ENCODE assay signal across 31 mouse cellular contexts in genomic region chr6:38123471-38124206, GRCm38 (mm10). TPM values are rescaled to one million over a fixed set of nuclear protein-coding genes. Genes with fewer than 3 reads are reported as not detected.
DNase-seq lines count a peak whose midpoint lies in the region; ATAC-seq and TF ChIP-seq lines count a peak whose summit lies in the region.
"Had no signal": no experiment of that assay in that cellular context is flagged by ENCODE, and none has a peak within 500 bp of the region (broad histone marks: within the 10 kb centered on the region; RNA-seq: fewer than 3 reads in every experiment).

No protein-coding gene starts in this region.

- 82% methylated on average over 18 of the region's 18 CpGs for WGBS in heart, embryonic 10.5 days
- 68% methylated on average over 18 of the region's 18 CpGs for WGBS in heart, embryonic 12.5 days
- 79% methylated on average over 18 of the region's 18 CpGs for WGBS in embryonic facial prominence, embryonic 10.5 days
- WGBS in embryonic facial prominence, embryonic 15.5 days: 60% methylated on average over 18 of the region's 18 CpGs
- WGBS in kidney, postnatal 0 days: 56% methylated on average over 18 of the region's 18 CpGs

- peak overlapping the region; percentile 36; the same call in 1 of the 2 replicates for H3K27ac ChIP-seq in heart, embryonic 10.5 days
- H3K27ac ChIP-seq in heart, embryonic 12.5 days (ENCODE audit: poor library complexity, severe bottlenecking): no peak overlapping the region
- H3K27ac ChIP-seq in embryonic facial prominence, embryonic 10.5 days (replicated peaks): 0 out of 2 replicates have a peak overlapping the region, but pooled peaks have one; percentile 3
- peak overlapping the region; percentile 18 for H3K27ac ChIP-seq in embryonic facial prominence, embryonic 15.5 days (replicated peaks)
- peak overlapping the region; percentile 92 for H3K27ac ChIP-seq in kidney, postnatal 0 days
- H3K27ac ChIP-seq in layer of hippocampus, adult 2 months: no peak overlapping the region
- H3K27ac ChIP-seq: forebrain, embryonic 13.5 days; hindbrain, embryonic 10.5 days; intestine, embryonic 15.5 days; liver, embryonic 13.5 days; lung, embryonic 15.5 days; midbrain, embryonic 10.5 days; neural tube, embryonic 13.5 days; stomach, embryonic 15.5 days had no signal

- no peaks in the 10 kb centered on the region for H3K9me3 ChIP-seq in heart, embryonic 10.5 days
- no peaks in the 10 kb centered on the region for H3K9me3 ChIP-seq in heart, embryonic 12.5 days (replicated peaks)
- H3K9me3 ChIP-seq in embryonic facial prominence, embryonic 10.5 days: no peaks in the 10 kb centered on the region
- no peaks in the 10 kb centered on the region for H3K9me3 ChIP-seq in embryonic facial prominence, embryonic 15.5 days (replicated peaks)
- no peaks in the 10 kb centered on the region for H3K9me3 ChIP-seq in kidney, postnatal 0 days (replicated peaks; ENCODE audit: low read length)
- H3K9me3 ChIP-seq: forebrain, embryonic 13.5 days; hindbrain, embryonic 10.5 days; intestine, embryonic 15.5 days; liver, embryonic 13.5 days; lung, embryonic 15.5 days; midbrain, embryonic 10.5 days; neural tube, embryonic 13.5 days; stomach, embryonic 15.5 days had no signal

- DNase-seq in heart, embryonic 10.5 days (ENCODE audit: low spot score): no peak
- DNase-seq in embryonic facial prominence, embryonic 10.5 days (ENCODE audit: low spot score): no peak
- no peak for DNase-seq in kidney, postnatal 0 days (ENCODE audit: low spot score)
- DNase-seq in layer of hippocampus, adult 2 months (ENCODE audit: low spot score in 2 of 2): no peak
- no peak for DNase-seq in lung, postnatal 4 days
- no peak for DNase-seq in frontal cortex, postnatal 14 days (ENCODE audit: low spot score in 2 of 2)
- DNase-seq: cerebellum, adult 9-10 months; gastrocnemius, postnatal 10 days; liver, embryonic 13.5 days; right cerebral cortex, postnatal 4 days; thymus, postnatal 25 days had no signal

- H3K36me3 ChIP-seq in heart, embryonic 10.5 days: peaks cover 23% of the 10 kb centered on the region
- H3K36me3 ChIP-seq in heart, embryonic 12.5 days: peaks cover 13% of the 10 kb centered on the region
- H3K36me3 ChIP-seq in embryonic facial prominence, embryonic 10.5 days (replicated peaks): peaks cover 50% of the 10 kb centered on the region
- H3K36me3 ChIP-seq in embryonic facial prominence, embryonic 15.5 days: peaks cover 22% of the 10 kb centered on the region; the same call in 1 of the 2 replicates
- H3K36me3 ChIP-seq in kidney, postnatal 0 days (ENCODE audit: insufficient read depth, low read length): 0 out of 2 replicates have a peak, but pooled peaks cover 3% of the 10 kb centered on the region
- H3K36me3 ChIP-seq: intestine, embryonic 15.5 days; liver, embryonic 13.5 days had no signal

- TF ChIP-seq CTCF in kidney, postnatal 0 days (IDR thresholded peaks at IDR 0.05; ENCODE audit: low read depth): no peak
- no peak for TF ChIP-seq CTCF in layer of hippocampus, adult 2 months (conservative IDR thresholded peaks at IDR 0.05)

- H3K4me3 ChIP-seq in heart, embryonic 10.5 days: no peak overlapping the region
- H3K4me3 ChIP-seq in heart, embryonic 12.5 days: no peak overlapping the region
- no peak overlapping the region for H3K4me3 ChIP-seq in embryonic facial prominence, embryonic 10.5 days
- no peak overlapping the region for H3K4me3 ChIP-seq in embryonic facial prominence, embryonic 15.5 days (replicated peaks)
- H3K4me3 ChIP-seq in kidney, postnatal 0 days (replicated peaks; ENCODE audit: low read depth, low read length): 0 out of 2 replicates have a peak overlapping the region, but pooled peaks have one; percentile 2
- H3K4me3 ChIP-seq in layer of hippocampus, adult 2 months: no peak overlapping the region
- H3K4me3 ChIP-seq: forebrain, embryonic 13.5 days; hindbrain, embryonic 10.5 days; intestine, embryonic 15.5 days; liver, embryonic 13.5 days; lung, embryonic 15.5 days; midbrain, embryonic 10.5 days; myocyte; neural tube, embryonic 13.5 days; stomach, embryonic 15.5 days had no signal

- no peak overlapping the region for H3K4me2 ChIP-seq in heart, embryonic 12.5 days
- no peak overlapping the region for H3K4me2 ChIP-seq in embryonic facial prominence, embryonic 15.5 days (replicated peaks)
- peak overlapping the region; percentile 25 for H3K4me2 ChIP-seq in kidney, postnatal 0 days (ENCODE audit: low read length)
- H3K4me2 ChIP-seq: forebrain, embryonic 13.5 days; liver, embryonic 13.5 days; lung, embryonic 15.5 days; neural tube, embryonic 13.5 days; stomach, embryonic 15.5 days had no signal

- no peak overlapping the region for H3K9ac ChIP-seq in heart, embryonic 12.5 days
- no peak overlapping the region for H3K9ac ChIP-seq in embryonic facial prominence, embryonic 15.5 days
- H3K9ac ChIP-seq in kidney, postnatal 0 days (ENCODE audit: low read depth, low read length): peak overlapping the region; percentile 32; the same call in 1 of the 2 replicates
- H3K9ac ChIP-seq: forebrain, embryonic 13.5 days; intestine, embryonic 15.5 days; liver, embryonic 13.5 days; lung, embryonic 15.5 days; neural tube, embryonic 13.5 days; stomach, embryonic 15.5 days had no signal

- peaks cover 25% of the 10 kb centered on the region; the same call in 1 of the 2 replicates for H3K4me1 ChIP-seq in heart, embryonic 10.5 days
- H3K4me1 ChIP-seq in heart, embryonic 12.5 days (replicated peaks): peaks cover 17% of the 10 kb centered on the region
- peaks cover 27% of the 10 kb centered on the region for H3K4me1 ChIP-seq in embryonic facial prominence, embryonic 10.5 days
- no peaks in the 10 kb centered on the region for H3K4me1 ChIP-seq in embryonic facial prominence, embryonic 15.5 days
- no peaks in the 10 kb centered on the region; the same call in 1 of the 2 replicates for H3K4me1 ChIP-seq in kidney, postnatal 0 days (replicated peaks; ENCODE audit: insufficient read depth, low read length)
- H3K4me1 ChIP-seq: forebrain, embryonic 13.5 days; intestine, embryonic 15.5 days; neural tube, embryonic 13.5 days; stomach, embryonic 15.5 days had no signal

- no peaks in the 10 kb centered on the region for H3K27me3 ChIP-seq in heart, embryonic 10.5 days (ENCODE audit: insufficient read depth, poor library complexity, severe bottlenecking)
- H3K27me3 ChIP-seq in heart, embryonic 12.5 days (replicated peaks): no peaks in the 10 kb centered on the region
- no peaks in the 10 kb centered on the region for H3K27me3 ChIP-seq in embryonic facial prominence, embryonic 10.5 days (replicated peaks; ENCODE audit: low read depth, poor library complexity, severe bottlenecking)
- H3K27me3 ChIP-seq in embryonic facial prominence, embryonic 15.5 days: no peaks in the 10 kb centered on the region
- H3K27me3 ChIP-seq in kidney, postnatal 0 days (ENCODE audit: insufficient read depth, low read length): no peaks in the 10 kb centered on the region
- H3K27me3 ChIP-seq: forebrain, embryonic 13.5 days; intestine, embryonic 15.5 days; liver, embryonic 13.5 days; lung, embryonic 15.5 days; neural tube, embryonic 13.5 days; stomach, embryonic 15.5 days had no signal

- ATAC-seq in heart, embryonic 12.5 days (ENCODE audit: insufficient number of reproducible peaks, low FRiP score): no peak
- ATAC-seq in embryonic facial prominence, embryonic 15.5 days (ENCODE audit: insufficient number of reproducible peaks, low FRiP score, low TSS enrichment, low read depth): peak; percentile 61
- no peak for ATAC-seq in kidney, postnatal 0 days (replicated peaks; ENCODE audit: low FRiP score, low read depth)
- ATAC-seq: forebrain, embryonic 13.5 days; hindbrain, embryonic 16.5 days; midbrain, embryonic 16.5 days had no signal

RNA-seq across cellular contexts. Expression of gene Atp6v0a4, which starts 0.7 kb away (rescaled TPM):
- polyA plus RNA-seq in heart, embryonic 10.5 days (2016; fragmentation: Nextera tagmentation; extraction: Ambion mirVana): not detected in 2 replicates
- 0.06 and 0.15 TPM in 2 replicates for polyA plus RNA-seq in heart, embryonic 12.5 days (2016; fragmentation: Nextera tagmentation; extraction: Ambion mirVana)
- polyA plus RNA-seq in embryonic facial prominence, embryonic 10.5 days (2016; fragmentation: Nextera tagmentation; extraction: Ambion mirVana): 0.05 TPM in 2 replicates
- 7.3 and 7.8 TPM in 2 replicates for polyA plus RNA-seq in embryonic facial prominence, embryonic 15.5 days (2015; fragmentation: Nextera tagmentation; extraction: Ambion mirVana)
- polyA plus RNA-seq in kidney, postnatal 0 days (2015; fragmentation: Nextera tagmentation; extraction: Ambion mirVana): 37.9 and 45.2 TPM in 2 replicates
- total RNA-seq in layer of hippocampus, adult 2 months (2021): 1 to 10 TPM; 1.1 to 1.3 TPM
- polyA plus RNA-seq: hindbrain, embryonic 10.5 days; limb, embryonic 11.5 days; midbrain, embryonic 10.5 days had no signal

RNA-seq across cellular contexts. Expression of gene Tmem213, which starts 14.6 kb away (rescaled TPM):
- not detected in 2 replicates for polyA plus RNA-seq in heart, embryonic 10.5 days (2016; fragmentation: Nextera tagmentation; extraction: Ambion mirVana)
- polyA plus RNA-seq in heart, embryonic 12.5 days (2016; fragmentation: Nextera tagmentation; extraction: Ambion mirVana): not detected in 2 replicates
- 0.25 and 0.52 TPM in 2 replicates for polyA plus RNA-seq in embryonic facial prominence, embryonic 10.5 days (2016; fragmentation: Nextera tagmentation; extraction: Ambion mirVana)
- polyA plus RNA-seq in embryonic facial prominence, embryonic 15.5 days (2015; fragmentation: Nextera tagmentation; extraction: Ambion mirVana): 6.9 and 8.5 TPM in 2 replicates
- 198 and 199 TPM in 2 replicates for polyA plus RNA-seq in kidney, postnatal 0 days (2015; fragmentation: Nextera tagmentation; extraction: Ambion mirVana)
- total RNA-seq in layer of hippocampus, adult 2 months (2021): not detected
- total RNA-seq: adrenal gland, adult 18-20 months; adrenal gland, postnatal 36 days; ES-E14; gastrocnemius, postnatal 10 days; heart, adult 18-20 months; layer of hippocampus, postnatal 14 days; left cerebral cortex, adult 8-10 months had no signal
- polyA plus RNA-seq: forebrain, embryonic 13.5 days; frontal cortex, adult 2 months; hindbrain, embryonic 10.5 days; hindbrain, embryonic 16.5 days; intestine, embryonic 15.5 days; limb, embryonic 11.5 days; liver, embryonic 13.5 days; midbrain, embryonic 10.5 days; midbrain, embryonic 16.5 days; myocyte; neural tube, embryonic 13.5 days had no signal

Comparison
In these comparisons a context has a peak if more than half of its experiments do, and no peak if none do; other contexts are left out.
1. H3K27ac ChIP-seq: peak in heart, embryonic 10.5 days (single experiment), embryonic facial prominence, embryonic 10.5 days (single experiment), embryonic facial prominence, embryonic 15.5 days (single experiment) and kidney, postnatal 0 days (single experiment); none in heart, embryonic 12.5 days (single experiment) and layer of hippocampus, adult 2 months (single experiment).
2. RNA of gene Tmem213, which starts 14.6 kb away (polyA plus RNA-seq): 198 to 199 TPM in kidney, postnatal 0 days; 6.9 to 8.5 TPM in embryonic facial prominence, embryonic 15.5 days, 0.25 to 0.52 TPM in embryonic facial prominence, embryonic 10.5 days, not detected in heart, embryonic 10.5 days and not detected in heart, embryonic 12.5 days; every median in the first group is over 10 times any median in the second.